Mouse (Mus musculus) kidney, postnatal 0 days (tissue): ENCODE data around the gene Rgs12. TPM values are rescaled to one million over a fixed set of nuclear protein-coding genes. Genes with fewer than 3 reads are reported as not detected.

Experiments
- ATAC-seq: fragments of 200-750 bp; cut with Nextera tagmentation; replicated peaks from 2 replicates; pipeline ENCODE4 v1.8.0; 2017; ENCODE audit warnings: low read depth, moderate number of reproducible peaks, moderate TSS enrichment, moderate library complexity; ENCODE audit not compliant: low FRiP score
- DNase-seq: peaks from one replicate; pipeline ENCODE4 v3.0.0-alpha.2; 2016; ENCODE audit warnings: low spot score
- H3K27ac ChIP-seq: fragments of 300-500 bp; sonication (generic); 2 replicates; pipeline ENCODE4 v1.5.1; 2014; ENCODE audit warnings: mild to moderate bottlenecking
- H3K27me3 ChIP-seq: fragments of 300-500 bp; sonication (generic); 2 replicates; pipeline ENCODE4 v1.6.1; 2014; ENCODE audit warnings: low read length, mixed read lengths; ENCODE audit not compliant: insufficient read depth
- H3K36me3 ChIP-seq: fragments of 300-500 bp; sonication (generic); 2 replicates; pipeline ENCODE4 v1.6.1; 2014; ENCODE audit warnings: low read length, mixed read lengths; ENCODE audit not compliant: insufficient read depth
- H3K4me1 ChIP-seq: fragments of 300-500 bp; sonication (generic); replicated peaks from 2 replicates; pipeline ENCODE4 v1.6.1; 2014; ENCODE audit warnings: antibody characterized with exemption, low read length, mixed read lengths; ENCODE audit not compliant: insufficient read depth
- H3K4me2 ChIP-seq: fragments of 300-500 bp; sonication (generic); 2 replicates; pipeline ENCODE4 v1.6.1; 2014; ENCODE audit warnings: mild to moderate bottlenecking, low read length, moderate library complexity, mixed read lengths
- H3K4me3 ChIP-seq: fragments of 300-500 bp; sonication (generic); replicated peaks from 2 replicates; pipeline ENCODE4 v1.5.1; 2014; ENCODE audit warnings: low read depth, low read length
- H3K9ac ChIP-seq: fragments of 300-500 bp; sonication (generic); 2 replicates; pipeline ENCODE4 v1.6.1; 2014; ENCODE audit warnings: low read depth, low read length
- H3K9me3 ChIP-seq: fragments of 300-500 bp; sonication (generic); replicated peaks from 2 replicates; pipeline ENCODE4 v1.6.1; 2016; ENCODE audit warnings: low read length, inconsistent platforms, mixed read lengths
- CTCF ChIP-seq: IDR thresholded peaks from 2 replicates; pipeline ENCODE4 v1.5.1; 2016; ENCODE audit warnings: antibody characterized with exemption, low read depth, mild to moderate bottlenecking, moderate library complexity
- WGBS: fragments of 180-500 bp; shearing (Covaris S2); extraction: QIAGEN DNeasy Blood & Tissue Kit; methylation state at CpG from one replicate; pipeline ENCODE4 v1.1.7; 2014; 5-methylcytosine and 5-hydroxymethylcytosine counted together
- polyA plus RNA-seq: library from polyadenylated mRNA; unstranded; fragments of >200 nt; fragmentation: Nextera tagmentation; extraction: Ambion mirVana; gene quantifications from 2 replicates; pipeline ENCODE4 v1.2.1, GENCODE M21; 2015

Gene Rgs12
- polyA plus RNA-seq, 1 experiment from 2014 or later, result 17.5 TPM

- Histone ChIP-seq H3K9ac (peak overlapping the region; percentile 90), H3K27me3 (no peaks in the 10 kb centered on the region), H3K4me2 (peak overlapping the region; percentile 73), H3K4me3 (peak overlapping the region; percentile 89), H3K9me3 (no peaks in the 10 kb centered on the region), H3K4me1 (peaks cover 14% of the 10 kb centered on the region), H3K36me3 (no peaks in the 10 kb centered on the region), H3K27ac (peak overlapping the region; percentile 86)
- TF ChIP-seq CTCF, result no peak
- peak; percentile 18; the same call in 1 of the 2 replicates for ATAC-seq
- under 1% methylated on average over 12 of the region's 12 CpGs for WGBS
- DNase-seq, result peak; percentile 39
These were observed 545 bp downstream of the Rgs12 start for GRCm38 (mm10) chr5:34949769-34950211.

DNA sequence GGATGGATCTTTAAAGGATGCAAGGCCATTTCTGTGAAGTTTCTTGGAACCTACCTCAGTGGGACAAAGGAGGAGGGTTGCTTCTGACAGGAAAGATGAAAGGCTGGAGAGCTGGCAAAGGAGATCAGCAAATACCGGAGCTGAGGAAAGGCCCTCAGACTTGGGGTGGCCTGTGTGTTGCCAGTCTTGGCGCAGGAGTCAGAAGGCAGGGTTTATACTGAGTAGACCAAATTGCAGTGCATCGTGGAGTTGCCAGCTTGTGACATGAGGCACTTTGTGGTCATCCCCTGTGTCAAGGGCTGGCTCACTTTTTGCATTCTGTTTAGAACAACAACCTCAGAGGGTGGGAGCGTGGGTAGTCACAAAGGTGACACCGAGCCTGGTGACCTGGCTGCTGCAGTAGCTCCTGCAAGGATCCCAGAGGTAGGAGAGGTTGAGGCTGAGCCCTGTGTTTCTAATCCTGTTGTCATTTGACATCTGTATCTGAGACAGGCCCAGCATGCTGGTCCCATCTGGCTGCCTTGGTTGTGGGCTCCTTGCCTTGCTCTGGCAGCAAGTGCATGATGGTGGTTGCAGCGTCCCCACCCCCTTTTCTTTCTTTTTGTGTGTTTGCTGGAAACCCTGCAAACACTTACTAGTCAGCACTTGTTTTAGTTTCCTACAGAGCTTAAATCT lies 1.4 kb downstream of the Rgs12 start:
- no peak for TF ChIP-seq CTCF
- ATAC-seq (no peak), DNase-seq (no peak)
- peak overlapping the region; percentile 90; the same call in 1 of the 2 replicates for H3K9ac ChIP-seq
- H3K9me3 ChIP-seq, result no peaks in the 10 kb centered on the region
- no peaks in the 10 kb centered on the region for H3K27me3 ChIP-seq
- 68% methylated on average over 6 of the region's 6 CpGs for WGBS
- peaks cover 16% of the 10 kb centered on the region for H3K4me1 ChIP-seq
- H3K27ac ChIP-seq, result no peak overlapping the region
- H3K36me3 ChIP-seq, result no peaks in the 10 kb centered on the region
- H3K4me2 ChIP-seq, result peak overlapping the region; percentile 73
- H3K4me3 ChIP-seq, result peak overlapping the region; percentile 89

- Histone ChIP-seq H3K4me3 (no peak overlapping the region), H3K9me3 (no peaks in the 10 kb centered on the region), H3K9ac (0 out of 2 replicates have a peak overlapping the region, but pooled peaks have one; percentile 90), H3K27me3 (no peaks in the 10 kb centered on the region), H3K36me3 (no peaks in the 10 kb centered on the region), H3K4me2 (no peak overlapping the region), H3K27ac (no peak overlapping the region), H3K4me1 (peaks cover 17% of the 10 kb centered on the region)
- ATAC-seq (no peak), DNase-seq (no peak)
- TF ChIP-seq CTCF, result no peak
- 94% methylated on average over 8 of the region's 8 CpGs for WGBS
These were observed 2.1 kb downstream of the Rgs12 start for GRCm38 (mm10) chr5:34951161-34951834.

DNA sequence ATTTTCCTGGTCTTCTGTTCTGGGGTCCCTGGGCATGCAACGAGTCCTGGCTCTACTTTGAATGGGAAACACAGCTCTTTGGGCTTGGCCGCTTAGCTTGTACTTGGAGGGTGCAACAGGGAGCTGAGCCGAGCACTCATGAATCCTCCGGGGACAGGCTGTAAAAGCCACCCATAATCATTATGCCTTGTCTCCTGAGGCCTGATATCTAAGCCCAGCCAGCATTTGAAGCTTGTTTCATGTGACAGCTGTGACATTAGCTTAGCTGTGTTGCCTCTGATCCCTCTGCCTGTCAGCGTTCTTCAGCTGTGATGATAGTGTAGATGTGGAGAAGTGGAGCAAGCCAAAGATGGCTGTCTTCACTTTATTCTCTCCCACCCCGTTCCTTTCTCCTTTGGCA lies 5.3 kb downstream of the Rgs12 start:
- DNase-seq (no peak), ATAC-seq (no peak)
- Histone ChIP-seq H3K4me1 (peaks cover 13% of the 10 kb centered on the region), H3K27ac (no peak overlapping the region), H3K9ac (no peak overlapping the region), H3K9me3 (no peaks in the 10 kb centered on the region), H3K4me3 (no peak overlapping the region), H3K27me3 (no peaks in the 10 kb centered on the region), H3K36me3 (no peaks in the 10 kb centered on the region), H3K4me2 (no peak overlapping the region)
- TF ChIP-seq CTCF, result no peak
- 46% methylated on average over 6 of the region's 6 CpGs for WGBS

GRCm38 (mm10) chr5:34955630-34956029 lies 6.4 kb downstream of the Rgs12 start:
- Histone ChIP-seq H3K9ac (no peak overlapping the region), H3K4me3 (no peak overlapping the region), H3K4me2 (no peak overlapping the region), H3K36me3 (no peaks in the 10 kb centered on the region), H3K4me1 (peaks cover 10% of the 10 kb centered on the region), H3K9me3 (no peaks in the 10 kb centered on the region), H3K27me3 (no peaks in the 10 kb centered on the region), H3K27ac (no peak overlapping the region)
- DNase-seq (peak; percentile 19), ATAC-seq (no peak)
- TF ChIP-seq CTCF, result no peak
- 35% methylated on average over 5 of the region's 5 CpGs for WGBS

- peaks cover 5% of the 10 kb centered on the region for H3K4me1 ChIP-seq
- no peak overlapping the region for H3K27ac ChIP-seq
These were observed 6.9 kb downstream of the Rgs12 start for GRCm38 (mm10) chr5:34956151-34956550.

More at GRCm38 (mm10) chr5:34956151-34956550, 6.9 kb downstream of the Rgs12 start:
- Histone ChIP-seq H3K27me3 (no peaks in the 10 kb centered on the region), H3K36me3 (no peaks in the 10 kb centered on the region), H3K4me3 (no peak overlapping the region), H3K4me2 (no peak overlapping the region), H3K9me3 (no peaks in the 10 kb centered on the region), H3K9ac (no peak overlapping the region)
- DNase-seq, result no peak
- no peak for ATAC-seq
- 74% methylated on average over 7 of the region's 7 CpGs for WGBS
- TF ChIP-seq CTCF, result no peak
